Mouse (Mus musculus) stomach, postnatal 0 days (tissue): Measurements from ENCODE around the gene Spcs2.

Source experiments
- CTCF ChIP-seq: IDR thresholded peaks from 2 replicates; pipeline ENCODE4 v1.5.1; 2016; ENCODE audit warnings: antibody characterized with exemption, low read depth, mild to moderate bottlenecking, moderate library complexity
- EP300 ChIP-seq: optimal IDR thresholded peaks from 2 replicates; pipeline ENCODE3; 2016; ENCODE audit warnings: antibody characterized with exemption

- TF ChIP-seq CTCF (0 out of 2 replicates have a peak, but pooled peaks have one; percentile 29), EP300 (no peak)
These were observed 28.2 kb upstream of the Spcs2 start for GRCm38 (mm10) chr7:99891471-99891870.
